Mouse (Mus musculus): ENCODE data around the gene Itpk1. TPM values are rescaled to one million over a fixed set of nuclear protein-coding genes. Genes with fewer than 3 reads are reported as not detected.

Gene Itpk1
- total RNA-seq, 4 experiments from 2014 or later: 5.7 to 10.4 (median 8.2) TPM

DNA sequence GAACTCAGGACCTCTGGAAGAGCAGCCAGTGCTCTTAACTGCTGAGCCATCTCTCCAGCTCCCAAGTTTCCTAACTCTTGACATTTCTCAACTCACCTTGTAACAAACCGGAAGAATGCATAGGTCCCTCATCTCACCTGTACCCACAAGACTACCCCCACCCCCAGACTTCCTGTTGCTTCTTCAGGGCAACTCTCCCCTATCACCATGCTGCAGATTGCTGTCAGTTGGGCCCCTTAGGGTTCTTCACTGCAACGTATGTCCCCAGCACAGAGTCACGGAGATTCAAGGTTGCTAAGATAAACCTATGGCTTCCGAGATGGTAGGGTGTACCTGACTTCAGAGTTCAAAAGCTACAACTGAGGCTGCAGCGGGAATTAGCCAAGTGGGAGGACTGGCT is 77.2 kb downstream of the Itpk1 start:
- DNase-seq (ENCODE audit: low spot score in 2 of 2): no peak

DNA sequence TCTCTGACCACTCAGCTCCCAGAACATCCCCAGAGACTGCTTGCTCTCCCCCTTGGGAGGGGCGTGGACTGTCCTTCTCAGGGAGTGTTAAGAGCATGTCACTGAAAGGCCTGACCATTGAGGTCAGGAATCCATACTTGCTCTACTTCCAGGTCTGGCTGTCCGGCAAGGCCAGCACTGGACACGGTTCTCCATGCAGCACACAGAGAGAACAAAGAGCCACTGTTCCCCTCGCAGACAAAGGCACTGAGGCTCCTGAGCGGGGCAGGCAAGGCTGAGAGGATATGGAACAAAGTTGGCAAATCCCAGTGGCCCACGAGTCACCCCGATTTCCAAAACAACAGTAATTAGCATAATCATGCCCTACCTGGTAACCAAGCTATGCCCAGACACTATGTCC is 77.9 kb downstream of the Itpk1 start:
- no peak for DNase-seq (ENCODE audit: low spot score in 2 of 2)

GRCm38 (mm10) chr12:102625717-102626116 is 79.0 kb downstream of the Itpk1 start:
- DNase-seq (ENCODE audit: low spot score in 2 of 2): no peak

DNA sequence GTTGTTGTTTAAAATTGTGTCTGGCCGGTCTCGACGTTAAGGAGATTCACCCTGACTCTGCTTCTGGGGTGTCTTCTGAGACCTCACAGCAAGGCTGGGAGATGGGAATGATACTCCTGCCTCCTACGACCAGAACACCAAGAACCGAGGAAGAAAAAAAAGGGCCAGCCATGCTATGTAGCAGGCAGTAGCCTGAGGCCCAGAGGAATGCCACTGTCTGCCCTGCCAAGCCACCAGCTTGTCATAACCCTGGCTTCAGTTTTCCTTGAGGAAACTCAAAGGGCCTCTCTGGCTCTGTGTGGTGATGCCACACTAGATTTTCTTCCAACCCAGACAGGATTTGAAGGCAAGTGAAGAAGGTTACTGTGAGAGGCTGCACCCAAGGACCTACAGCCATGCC is 79.6 kb downstream of the Itpk1 start:
- DNase-seq (ENCODE audit: low spot score in 2 of 2): no peak

DNA sequence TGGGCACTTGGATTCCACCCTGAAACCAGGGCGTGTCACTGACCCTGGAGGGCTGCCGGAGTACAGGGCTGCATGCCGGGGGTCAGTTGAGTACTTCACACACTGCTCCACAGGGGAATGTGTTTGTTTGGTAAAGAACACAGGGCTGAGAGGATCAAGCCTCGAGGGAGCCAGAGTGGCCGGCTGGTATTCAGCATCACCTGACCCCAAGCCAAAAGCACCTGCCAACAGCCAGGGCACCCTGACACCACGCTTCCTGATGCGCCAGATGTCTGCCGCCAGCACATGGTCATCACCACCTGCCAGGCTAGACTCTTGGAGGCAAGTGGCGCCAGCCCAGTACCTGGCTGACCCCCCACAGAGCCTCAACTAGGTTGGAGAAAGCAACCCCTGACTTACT is 80.9 kb downstream of the Itpk1 start:
- DNase-seq (ENCODE audit: low spot score in 2 of 2): peak in 1 of 2 experiments; percentile 46

- DNase-seq (ENCODE audit: low spot score in 2 of 2): no peak
These were observed 82.4 kb downstream of the Itpk1 start for GRCm38 (mm10) chr12:102622302-102622842.

DNA sequence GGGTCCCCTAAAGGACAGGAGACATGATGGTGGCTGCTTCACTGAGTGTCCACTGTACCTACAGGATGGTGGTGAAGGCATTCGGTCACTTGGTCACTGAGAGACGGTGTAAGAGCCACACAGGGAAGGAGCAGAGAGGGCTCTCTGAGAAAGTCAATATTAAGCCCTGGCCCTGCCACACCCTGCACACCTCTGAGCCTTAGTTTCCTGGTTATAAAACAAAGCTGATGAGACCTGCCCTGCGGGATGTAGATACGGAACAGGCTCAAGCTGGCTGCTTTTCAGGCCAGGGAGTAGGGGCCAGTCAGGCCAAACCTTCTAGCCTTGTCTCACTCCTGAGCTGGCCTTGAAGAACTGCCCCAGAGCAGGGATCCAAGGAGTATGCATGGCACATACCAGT is 82.9 kb downstream of the Itpk1 start:
- DNase-seq (ENCODE audit: low spot score in 2 of 2): no peak

- no peak for DNase-seq (ENCODE audit: low spot score in 2 of 2)
These were observed 83.5 kb downstream of the Itpk1 start for GRCm38 (mm10) chr12:102621205-102621604.

GRCm38 (mm10) chr12:102619908-102620307 is 84.8 kb downstream of the Itpk1 start:
- DNase-seq (ENCODE audit: low spot score in 2 of 2): no peak

DNA sequence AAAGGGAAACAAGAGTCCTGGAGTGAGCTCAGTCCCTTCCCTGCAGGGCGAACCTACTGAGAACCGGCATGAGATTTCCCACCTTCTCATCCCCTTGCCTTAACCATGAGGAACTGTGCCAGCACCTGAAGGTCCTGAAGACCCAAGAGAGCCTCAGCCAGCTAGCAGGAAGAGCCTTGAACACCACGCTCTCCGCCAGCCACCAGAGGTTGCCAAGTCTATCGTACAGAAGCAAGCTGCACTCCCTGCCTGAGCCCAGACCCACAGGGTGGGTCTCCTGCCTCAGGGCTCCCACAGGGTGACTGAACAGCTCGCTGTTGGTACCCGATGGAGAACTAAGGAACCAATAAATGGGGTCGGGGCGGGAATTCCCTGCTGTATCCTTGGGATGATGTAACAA is 86.6 kb downstream of the Itpk1 start:
- no peak for DNase-seq (ENCODE audit: low spot score in 2 of 2)

DNA sequence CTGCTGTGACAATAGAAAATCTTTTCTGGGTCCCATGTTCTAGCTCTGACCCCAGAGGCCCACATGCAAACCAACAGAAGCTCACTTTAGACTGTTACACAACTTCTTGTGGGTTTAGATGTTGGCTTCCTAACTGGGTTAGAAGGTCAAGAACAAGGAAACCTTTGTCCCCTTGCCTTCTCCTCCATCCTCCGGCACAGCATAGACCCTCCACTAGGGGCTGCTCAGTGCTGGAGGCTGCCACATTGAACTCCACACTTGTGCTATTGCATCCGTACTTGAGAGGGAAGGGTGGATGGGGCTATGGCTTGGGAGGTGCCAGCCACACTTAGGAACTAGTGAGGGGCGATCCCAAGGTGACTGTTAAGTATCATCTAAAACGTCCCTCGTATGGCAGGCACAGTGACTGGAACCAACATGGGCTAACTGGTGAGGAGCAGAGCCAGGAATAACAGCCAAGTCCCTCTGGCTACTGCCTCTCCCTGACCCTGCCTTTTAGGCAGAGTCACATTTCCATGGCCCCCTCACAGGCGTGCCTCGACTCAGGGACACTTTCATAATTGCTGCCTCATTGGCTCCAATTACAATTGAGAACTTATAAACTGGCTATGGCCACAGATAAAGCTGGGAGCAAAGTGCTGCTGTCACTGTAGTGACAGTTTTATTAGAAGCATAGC is 87.7 kb downstream of the Itpk1 start:
- DNase-seq (ENCODE audit: low spot score in 2 of 2): peak in 1 of 2 experiments; percentile 41

DNA sequence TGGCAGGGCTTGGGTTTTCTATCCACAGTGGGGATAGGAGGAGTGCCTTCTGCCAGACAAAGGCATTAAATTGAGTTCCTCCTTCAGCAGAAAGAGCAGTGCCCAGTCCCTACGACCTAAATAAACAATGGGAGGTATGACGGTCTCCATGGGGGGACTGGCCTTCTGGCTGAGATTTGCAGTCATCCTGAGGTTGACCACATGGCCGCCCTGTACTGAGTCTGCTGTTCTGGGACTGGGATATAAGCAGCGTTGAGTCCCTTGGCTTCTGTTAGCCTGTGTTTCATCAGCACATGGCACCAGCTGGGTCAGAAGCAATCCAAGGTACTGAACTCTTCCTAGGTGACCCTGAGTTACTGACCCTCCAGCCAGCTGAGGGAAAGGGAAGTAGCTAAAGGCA is 88.5 kb downstream of the Itpk1 start:
- no peak for DNase-seq (ENCODE audit: low spot score in 2 of 2)

GRCm38 (mm10) chr12:102613411-102613810 is 91.3 kb downstream of the Itpk1 start:
- DNase-seq (ENCODE audit: low spot score in 2 of 2): no peak

DNA sequence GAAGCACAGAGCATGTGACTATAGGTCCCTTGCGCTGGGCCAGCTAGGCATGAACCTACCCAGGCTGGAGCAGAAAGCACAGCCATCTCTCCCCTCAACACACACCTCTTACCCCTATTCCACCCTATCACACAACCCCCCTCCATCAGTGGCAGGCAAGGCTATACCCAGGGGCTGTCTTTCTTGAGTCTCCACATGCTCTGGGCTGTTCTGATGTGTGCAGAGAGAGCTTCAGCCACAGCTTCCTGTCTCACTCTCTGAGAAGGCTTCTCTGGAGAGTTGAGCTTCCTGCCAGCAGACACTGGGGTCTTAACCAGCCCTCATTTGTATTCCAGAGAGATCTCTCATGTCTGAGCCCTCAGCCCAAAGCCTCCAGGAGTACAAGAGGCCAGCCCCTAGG is 92.3 kb downstream of the Itpk1 start:
- DNase-seq (ENCODE audit: low spot score in 2 of 2): no peak

GRCm38 (mm10) chr12:102610927-102611326 is 93.8 kb downstream of the Itpk1 start:
- no peak for DNase-seq (ENCODE audit: low spot score in 2 of 2)

DNA sequence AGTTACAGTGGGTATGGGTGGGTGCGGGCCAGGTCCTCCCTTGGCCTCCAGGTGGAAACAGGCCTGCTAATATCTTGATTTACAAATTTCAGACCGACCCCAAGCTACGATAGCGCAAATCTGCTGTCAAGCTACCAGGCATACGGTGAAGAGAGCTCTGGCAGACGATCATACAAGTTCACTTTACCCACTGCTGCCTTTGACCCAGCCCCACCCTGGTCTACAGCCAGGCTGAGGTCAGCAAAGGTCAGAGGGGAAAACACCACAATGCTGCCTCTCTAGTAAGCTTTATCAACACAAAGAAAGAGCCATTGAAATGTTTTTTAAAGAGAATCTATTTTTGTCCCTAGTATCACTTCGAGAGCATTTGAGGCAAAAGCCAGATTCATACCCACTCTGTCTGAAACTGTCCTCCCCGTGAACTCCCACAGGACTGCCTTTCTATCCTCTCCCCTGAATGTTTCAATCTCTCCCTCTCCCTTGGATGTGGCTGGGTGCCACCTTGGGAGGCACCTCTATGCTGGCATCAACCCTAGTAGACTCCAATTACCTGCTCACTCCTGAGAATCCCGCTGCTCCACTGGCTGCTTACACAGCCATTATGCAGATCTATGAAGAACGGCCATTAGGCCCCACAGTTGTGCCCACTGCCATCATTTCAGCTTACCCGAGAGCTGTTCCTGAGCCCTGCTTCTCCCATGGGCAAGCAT is 96.8 kb downstream of the Itpk1 start:
- DNase-seq (ENCODE audit: low spot score in 2 of 2): peak in 1 of 2 experiments; percentile 46

GRCm38 (mm10) chr12:102607066-102607465 is 97.7 kb downstream of the Itpk1 start:
- no peak for DNase-seq (ENCODE audit: low spot score in 2 of 2)

DNA sequence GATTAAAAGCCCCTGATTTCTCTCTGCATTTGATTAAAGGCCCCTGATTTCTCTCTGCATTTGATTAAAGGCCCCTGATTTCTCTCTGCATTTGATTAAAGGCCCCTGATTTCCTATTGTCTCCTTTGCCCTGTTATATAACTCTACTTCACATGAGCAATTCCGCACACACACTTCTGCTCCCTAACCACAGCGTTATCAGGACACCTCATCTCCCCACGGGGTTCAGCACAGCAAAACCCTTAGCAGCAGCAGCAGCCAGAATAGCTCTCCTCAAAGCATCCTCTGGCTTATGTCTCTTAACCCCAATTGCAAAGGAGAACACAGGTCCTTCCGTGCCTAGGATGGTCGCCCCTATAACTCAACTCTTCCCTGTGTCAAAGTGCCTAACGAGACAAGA is 99.1 kb downstream of the Itpk1 start:
- no peak for DNase-seq (ENCODE audit: low spot score in 2 of 2)

GRCm38 (mm10) chr12:102602255-102603041 is 102.3 kb downstream of the Itpk1 start:
- no peak for DNase-seq (ENCODE audit: low spot score in 2 of 2)

DNA sequence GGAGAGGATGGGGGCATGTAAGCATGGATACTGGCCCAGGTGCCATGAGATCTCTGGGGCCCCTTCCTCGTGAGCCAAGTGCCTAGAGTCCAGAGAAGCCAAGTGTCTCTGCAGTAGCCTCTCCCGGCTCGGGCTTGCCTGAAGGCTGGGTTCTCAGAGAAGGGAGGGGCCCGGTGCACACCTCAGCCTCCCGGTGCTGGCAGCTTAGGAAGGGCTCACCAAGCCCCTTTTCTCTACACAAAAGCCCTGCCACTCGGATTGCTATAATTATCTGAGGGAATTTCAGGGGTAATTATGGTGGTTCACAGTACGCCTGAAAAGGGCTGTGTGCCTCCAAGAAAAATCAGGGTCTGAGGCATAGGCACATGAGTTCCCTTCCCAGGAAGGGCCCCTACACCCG is 102.9 kb downstream of the Itpk1 start:
- no peak for DNase-seq (ENCODE audit: low spot score in 2 of 2)

- DNase-seq (ENCODE audit: low spot score in 2 of 2): no peak
These were observed 104.4 kb downstream of the Itpk1 start for GRCm38 (mm10) chr12:102600345-102600744.

DNA sequence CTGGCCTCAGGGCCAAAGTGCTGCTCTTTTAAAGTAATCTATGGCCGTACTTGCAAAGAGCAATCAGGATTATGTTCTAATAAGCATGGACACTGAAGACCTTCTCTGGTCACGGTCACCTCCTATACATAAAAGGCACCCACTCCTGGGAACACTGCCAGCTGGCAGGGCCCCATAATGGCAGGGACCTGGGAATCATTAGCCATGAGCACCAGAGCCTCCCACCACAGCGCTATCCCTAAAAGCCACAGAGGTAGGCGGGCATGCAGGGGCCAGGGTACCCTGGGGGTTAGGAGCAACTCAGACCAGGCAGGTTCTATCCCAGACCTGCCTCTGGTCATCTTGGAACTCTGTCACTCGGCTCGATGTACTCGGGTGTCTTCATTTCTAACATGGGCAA is 104.9 kb downstream of the Itpk1 start:
- DNase-seq (ENCODE audit: low spot score in 2 of 2): no peak

Measured in gastrocnemius, adult 8-10 months (tissue).